Mouse (Mus musculus) E14TG2a.4 (cell line): ENCODE data around the gene Gpa33.

ENCODE experiments used
- H3K27me3 ChIP-seq: 2 replicates; pipeline ENCODE4 v1.6.1; 2014; ENCODE audit warnings: low read length, control low read depth; ENCODE audit not compliant: insufficient read depth
- H3K36me3 ChIP-seq: 2 replicates; pipeline ENCODE4 v1.6.1; 2014; ENCODE audit warnings: low read length, control low read depth; ENCODE audit not compliant: insufficient read depth
- H3K4me1 ChIP-seq: replicated peaks from 2 replicates; pipeline ENCODE4 v1.6.1; 2014; ENCODE audit warnings: low read depth, low read length, control low read depth
- H3K4me3 ChIP-seq: replicated peaks from 2 replicates; pipeline ENCODE4 v1.5.1; 2014; ENCODE audit warnings: mild to moderate bottlenecking, low read length
- H3K9me3 ChIP-seq: 2 replicates; pipeline ENCODE4 v1.6.1; 2014; ENCODE audit warnings: low read length, control low read depth
- CTCF ChIP-seq: conservative IDR thresholded peaks from 2 replicates; pipeline ENCODE4 v1.5.1; 2014; ENCODE audit warnings: low read length
- NANOG ChIP-seq: IDR thresholded peaks from 2 replicates; pipeline ENCODE4 v1.6.1; 2014; ENCODE audit warnings: borderline replicate concordance, low read length, mixed read lengths
- POU5F1 ChIP-seq: IDR thresholded peaks from 2 replicates; pipeline ENCODE4 v1.6.1; 2014; ENCODE audit warnings: low read length, borderline replicate concordance

Gpa33 gene

GRCm38 (mm10) chr1:166130224-166130860 lies at the start of gene Gpa33:
Gpa33 (plus strand) TSS chr1:166130238.
- Histone ChIP-seq H3K4me3 (peak within 1 kb of the TSS; percentile 83), H3K36me3 (peaks cover 41% of the 10 kb centered on the region), H3K4me1 (peaks cover 88% of the 10 kb centered on the region), H3K9me3 (peaks cover 14% of the 10 kb centered on the region), H3K27me3 (no peaks in the 10 kb centered on the region)
- TF ChIP-seq POU5F1: no peak
- TF ChIP-seq CTCF: no peak
- no peak for TF ChIP-seq NANOG

DNA sequence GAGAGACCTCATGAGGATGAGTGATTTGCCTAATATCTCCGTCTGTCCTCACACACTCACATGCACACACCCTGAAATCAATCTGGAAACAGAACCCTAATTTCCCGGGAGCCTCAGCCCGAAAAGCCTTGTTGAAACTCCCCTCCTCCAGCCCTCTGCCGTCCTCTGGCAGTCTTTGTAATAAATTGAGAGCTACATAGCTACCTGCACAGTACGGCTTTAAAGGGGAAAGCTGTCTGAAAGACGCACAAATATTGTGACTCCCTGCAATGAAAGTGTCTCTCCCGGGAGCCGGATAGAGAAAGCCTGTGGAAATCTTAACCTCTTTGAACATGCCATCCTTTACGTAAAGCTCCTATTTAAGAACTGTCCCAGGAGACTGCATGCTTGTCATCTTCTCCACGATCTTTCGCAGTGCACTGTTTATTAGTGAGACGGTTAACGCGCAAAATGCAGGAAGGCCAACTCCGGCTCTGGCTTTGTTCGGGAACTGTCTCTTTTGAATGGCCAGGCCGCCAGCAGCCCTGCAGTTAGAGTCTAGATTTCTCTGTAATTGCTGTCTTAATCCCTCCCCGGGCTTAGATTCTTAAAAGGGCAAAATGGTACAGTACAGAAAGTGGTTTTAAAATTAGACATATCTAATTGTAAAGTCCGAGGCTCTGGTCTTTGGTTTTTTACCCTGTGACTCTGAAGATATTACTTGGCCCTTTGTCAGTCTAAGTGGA lies 41.4 kb upstream of the Gpa33 start:
- H3K4me1 ChIP-seq: no peaks in the 10 kb centered on the region
- H3K4me3 ChIP-seq: no peak overlapping the region
- TF ChIP-seq POU5F1 (no peak), CTCF (no peak), NANOG (no peak)

DNA sequence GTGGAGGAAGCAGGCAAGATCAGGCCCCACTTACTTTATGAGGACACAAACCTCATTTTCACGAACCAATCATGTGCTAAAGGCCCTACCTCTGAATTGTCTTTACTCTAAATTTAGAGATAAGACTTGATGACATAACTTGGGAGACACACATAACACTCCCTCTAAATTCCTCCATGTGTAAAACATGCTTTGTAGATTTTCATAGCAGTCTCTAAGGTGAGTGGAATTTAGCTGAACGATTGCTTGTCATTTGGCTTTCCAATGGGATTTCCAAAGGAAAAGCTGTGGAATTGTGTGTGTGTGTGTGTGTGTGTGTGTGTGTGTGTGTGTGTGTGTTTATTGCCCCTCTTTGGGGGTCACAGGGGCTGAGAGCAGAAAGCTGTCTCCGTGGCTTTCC lies 40.7 kb upstream of the Gpa33 start:
- TF ChIP-seq POU5F1 (no peak), NANOG (no peak), CTCF (no peak)
- Histone ChIP-seq H3K4me3 (no peak overlapping the region), H3K4me1 (no peaks in the 10 kb centered on the region), H3K36me3 (no peaks in the 10 kb centered on the region), H3K9me3 (peaks cover 14% of the 10 kb centered on the region), H3K27me3 (no peaks in the 10 kb centered on the region; the same call in 1 of the 2 replicates)

More for the DNA sequence above, 41.4 kb upstream of the Gpa33 start:
- H3K36me3 ChIP-seq: no peaks in the 10 kb centered on the region
- H3K9me3 ChIP-seq: peaks cover 12% of the 10 kb centered on the region
- no peaks in the 10 kb centered on the region; the same call in 1 of the 2 replicates for H3K27me3 ChIP-seq

GRCm38 (mm10) chr1:166089739-166090138 lies 40.3 kb upstream of the Gpa33 start:
- TF ChIP-seq POU5F1 (no peak), CTCF (no peak), NANOG (no peak)
- no peaks in the 10 kb centered on the region; the same call in 1 of the 2 replicates for H3K27me3 ChIP-seq
- H3K4me1 ChIP-seq: no peaks in the 10 kb centered on the region
- H3K9me3 ChIP-seq: peaks cover 18% of the 10 kb centered on the region
- H3K4me3 ChIP-seq: no peak overlapping the region
- no peaks in the 10 kb centered on the region for H3K36me3 ChIP-seq

DNA sequence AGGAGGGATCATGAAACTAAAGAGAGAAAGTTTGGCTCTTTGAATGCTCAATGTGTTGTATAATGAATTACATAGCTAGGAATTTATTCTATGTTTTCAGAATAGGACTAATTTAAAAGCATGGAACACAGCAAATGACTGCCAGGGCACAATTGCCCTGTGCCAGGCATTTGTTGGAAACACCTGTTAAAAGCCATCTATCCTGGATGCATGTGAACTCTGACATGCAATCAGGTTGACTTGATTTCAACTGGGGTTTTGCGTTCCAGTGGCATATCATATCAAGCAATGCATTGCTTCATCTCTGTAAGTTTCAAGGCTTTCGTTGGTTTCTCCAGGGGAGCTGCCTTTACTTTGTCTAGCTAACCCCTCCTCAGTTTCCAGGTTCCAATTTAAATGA lies 39.7 kb upstream of the Gpa33 start:
- Histone ChIP-seq H3K27me3 (no peaks in the 10 kb centered on the region; the same call in 1 of the 2 replicates), H3K36me3 (no peaks in the 10 kb centered on the region), H3K4me3 (no peak overlapping the region), H3K9me3 (peaks cover 24% of the 10 kb centered on the region), H3K4me1 (no peaks in the 10 kb centered on the region)
- TF ChIP-seq POU5F1: no peak
- no peak for TF ChIP-seq CTCF
- TF ChIP-seq NANOG: no peak

DNA sequence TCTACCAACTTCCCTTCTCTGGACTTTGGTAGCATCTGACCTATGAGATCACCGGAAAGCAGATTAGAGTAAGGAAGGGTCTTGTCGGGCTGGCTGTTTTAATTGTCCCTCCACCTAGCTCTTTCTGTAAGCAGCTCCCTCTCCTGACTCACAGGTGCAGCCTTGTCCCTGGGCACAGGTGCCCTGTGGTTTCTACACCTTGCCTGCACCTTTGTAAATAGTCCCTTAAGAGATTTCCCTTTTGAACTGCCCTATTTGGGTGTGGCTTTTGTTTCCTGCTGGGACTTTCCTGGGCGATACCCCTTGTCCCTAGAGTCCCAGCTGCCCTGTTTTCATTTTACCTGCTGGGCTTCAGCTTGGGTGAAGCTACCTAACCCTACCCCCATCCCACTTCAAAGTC lies 35.6 kb upstream of the Gpa33 start:
- Histone ChIP-seq H3K4me1 (no peaks in the 10 kb centered on the region), H3K4me3 (no peak overlapping the region), H3K27me3 (no peaks in the 10 kb centered on the region; the same call in 1 of the 2 replicates), H3K36me3 (peaks cover 29% of the 10 kb centered on the region), H3K9me3 (peaks cover 53% of the 10 kb centered on the region)
- TF ChIP-seq POU5F1: no peak
- no peak for TF ChIP-seq NANOG
- no peak for TF ChIP-seq CTCF

- Histone ChIP-seq H3K9me3 (peaks cover 90% of the 10 kb centered on the region), H3K4me1 (no peaks in the 10 kb centered on the region), H3K4me3 (no peak overlapping the region), H3K36me3 (peaks cover 65% of the 10 kb centered on the region), H3K27me3 (no peaks in the 10 kb centered on the region)
- no peak for TF ChIP-seq NANOG
- TF ChIP-seq CTCF: no peak
- no peak for TF ChIP-seq POU5F1
These were observed 31.9 kb upstream of the Gpa33 start for GRCm38 (mm10) chr1:166098120-166098519.

DNA sequence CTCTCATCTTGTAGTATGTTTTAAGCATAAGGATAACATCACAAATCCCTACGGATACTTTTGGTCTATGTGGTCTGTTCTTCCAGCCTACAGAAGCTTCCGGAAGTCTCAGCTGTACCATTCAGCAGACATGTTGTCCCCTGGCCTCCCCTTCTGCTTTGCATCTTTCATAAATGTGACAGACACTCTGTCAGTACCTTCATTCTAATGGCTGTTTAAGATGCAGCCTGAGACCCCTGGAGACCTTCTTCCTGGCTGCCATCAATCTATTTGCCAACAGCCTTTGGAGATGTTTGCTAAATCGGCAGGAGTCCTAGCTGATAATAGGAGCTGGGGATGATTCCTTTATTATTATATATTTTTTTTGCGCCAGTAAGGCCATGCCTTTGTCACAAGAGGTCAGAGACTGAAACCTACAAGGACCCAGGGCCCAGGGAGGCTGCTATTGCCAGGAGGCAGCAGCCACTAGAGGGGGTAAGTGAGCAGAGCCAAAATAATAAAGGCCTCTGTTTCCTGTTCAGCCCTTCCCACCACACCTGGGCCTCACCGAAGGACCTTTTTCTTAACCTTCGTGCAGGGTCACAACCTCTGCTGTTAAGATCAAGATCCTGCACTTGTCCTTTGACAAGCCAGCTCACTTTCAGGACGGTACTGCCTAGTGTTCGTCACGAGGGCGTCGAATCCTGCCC lies 27.0 kb upstream of the Gpa33 start:
- H3K4me3 ChIP-seq: no peak overlapping the region
- peaks cover 100% of the 10 kb centered on the region for H3K36me3 ChIP-seq
- no peaks in the 10 kb centered on the region for H3K27me3 ChIP-seq
- TF ChIP-seq CTCF (peak; percentile 93), POU5F1 (no peak)
- H3K9me3 ChIP-seq: peaks cover 75% of the 10 kb centered on the region
- peaks cover 12% of the 10 kb centered on the region for H3K4me1 ChIP-seq
